Mouse (Mus musculus) liver, embryonic 11.5 days (tissue): ENCODE results near the gene Anxa10. TPM values are rescaled to one million over a fixed set of nuclear protein-coding genes. Genes with fewer than 3 reads are reported as not detected.

ENCODE experiments used
- ATAC-seq: fragments of 200-750 bp; cut with Nextera tagmentation; replicated peaks from 2 replicates; pipeline ENCODE4 v1.8.0; 2017; ENCODE audit warnings: moderate number of reproducible peaks, mild to moderate bottlenecking, moderate TSS enrichment, moderate library complexity; ENCODE audit not compliant: low FRiP score
- DNase-seq: peaks from one replicate; pipeline ENCODE4 v3.0.0-alpha.2; 2017; ENCODE audit warnings: low spot score
- H3K27ac ChIP-seq: fragments of 300-500 bp; sonication (generic); 2 replicates; pipeline ENCODE4 v1.5.1; 2014; ENCODE audit warnings: mild to moderate bottlenecking, low read depth, low read length, control low read depth
- H3K27me3 ChIP-seq: fragments of 300-500 bp; sonication (generic); replicated peaks from 2 replicates; pipeline ENCODE4 v1.6.1; 2014; ENCODE audit warnings: low read length, mixed read lengths; ENCODE audit not compliant: control insufficient read depth, insufficient read depth
- H3K36me3 ChIP-seq: fragments of 300-500 bp; sonication (generic); 2 replicates; pipeline ENCODE4 v1.6.1; 2014; ENCODE audit warnings: mild to moderate bottlenecking, low read length, moderate library complexity, mixed read lengths; ENCODE audit not compliant: control insufficient read depth, insufficient read depth
- H3K4me1 ChIP-seq: fragments of 300-500 bp; sonication (generic); replicated peaks from 2 replicates; pipeline ENCODE4 v1.6.1; 2014; ENCODE audit warnings: low read length, mixed read lengths; ENCODE audit not compliant: control insufficient read depth, insufficient read depth
- H3K4me2 ChIP-seq: fragments of 300-500 bp; sonication (generic); 2 replicates; pipeline ENCODE4 v1.6.1; 2014; ENCODE audit warnings: mild to moderate bottlenecking, control low read depth, moderate library complexity
- H3K4me3 ChIP-seq: fragments of 300-500 bp; sonication (generic); 2 replicates; pipeline ENCODE4 v1.5.1; 2014; ENCODE audit warnings: low read depth, low read length, control low read depth
- H3K9ac ChIP-seq: fragments of 300-500 bp; sonication (generic); 2 replicates; pipeline ENCODE4 v1.6.1; 2014; ENCODE audit warnings: low read depth, low read length, control low read depth
- H3K9me3 ChIP-seq: fragments of 300-500 bp; sonication (generic); 2 replicates; pipeline ENCODE4 v1.6.1; 2016; ENCODE audit warnings: low read length, inconsistent platforms, mixed read lengths; ENCODE audit not compliant: control insufficient read depth
- WGBS: fragments of 180-500 bp; shearing (Covaris S2); extraction: QIAGEN DNeasy Blood & Tissue Kit; methylation state at CpG from one replicate; pipeline ENCODE4 v1.1.7; 2014; 5-methylcytosine and 5-hydroxymethylcytosine counted together
- polyA plus RNA-seq: library from polyadenylated mRNA; unstranded; fragments of >200 nt; fragmentation: Nextera tagmentation; extraction: Ambion mirVana; gene quantifications from 2 replicates; pipeline ENCODE4 v1.2.1, GENCODE M21; 2014

Anxa10 gene
- not detected in 2 replicates for polyA plus RNA-seq

GRCm38 (mm10) chr8:62123098-62123497, at the start of gene Anxa10:
Anxa10 (minus strand) TSS chr8:62123150.
- no peak for ATAC-seq
- Histone ChIP-seq H3K36me3 (no peaks in the 10 kb centered on the region), H3K27me3 (no peaks in the 10 kb centered on the region)

GRCm38 (mm10) chr8:62132662-62133366, 9.9 kb upstream of the Anxa10 start:
- ATAC-seq (no peak), DNase-seq (no peak)
- no peak overlapping the region for H3K9ac ChIP-seq
- H3K27ac ChIP-seq = no peak overlapping the region
- no peaks in the 10 kb centered on the region for H3K27me3 ChIP-seq
- H3K36me3 ChIP-seq = no peaks in the 10 kb centered on the region
- whole genome bisulfite sequencing = 73% methylated on average over 3 of the region's 3 CpGs
- no peak overlapping the region for H3K4me2 ChIP-seq
- no peaks in the 10 kb centered on the region for H3K9me3 ChIP-seq
- H3K4me1 ChIP-seq = no peaks in the 10 kb centered on the region
- H3K4me3 ChIP-seq = no peak overlapping the region

More at GRCm38 (mm10) chr8:62123098-62123497, at the start of gene Anxa10:
- Histone ChIP-seq H3K9me3 (no peaks in the 10 kb centered on the region), H3K27ac (no peak within 1 kb of the TSS), H3K4me2 (no peak within 1 kb of the TSS), H3K9ac (no peak within 1 kb of the TSS), H3K4me1 (no peaks in the 10 kb centered on the region), H3K4me3 (no peak within 1 kb of the TSS)
- WGBS = 84% methylated on average over 2 of the region's 2 CpGs
- DNase-seq = no peak

- Histone ChIP-seq H3K9me3 (no peaks in the 10 kb centered on the region), H3K36me3 (no peaks in the 10 kb centered on the region), H3K9ac (no peak overlapping the region), H3K4me2 (no peak overlapping the region), H3K27ac (no peak overlapping the region), H3K4me1 (no peaks in the 10 kb centered on the region), H3K4me3 (no peak overlapping the region), H3K27me3 (no peaks in the 10 kb centered on the region)
- no peak for DNase-seq
- ATAC-seq = no peak
- 83% methylated on average over 2 of the region's 2 CpGs for WGBS
These were observed 25.7 kb downstream of the Anxa10 start for GRCm38 (mm10) chr8:62097213-62097612.

GRCm38 (mm10) chr8:62081804-62082203, 41.1 kb downstream of the Anxa10 start:
- Histone ChIP-seq H3K4me1 (no peaks in the 10 kb centered on the region), H3K27me3 (no peaks in the 10 kb centered on the region), H3K4me2 (no peak overlapping the region), H3K36me3 (no peaks in the 10 kb centered on the region), H3K4me3 (no peak overlapping the region), H3K27ac (no peak overlapping the region), H3K9me3 (no peaks in the 10 kb centered on the region), H3K9ac (no peak overlapping the region)
- DNase-seq = no peak
- WGBS = 76% methylated on average over 2 of the region's 2 CpGs
- no peak for ATAC-seq

GRCm38 (mm10) chr8:62080195-62080802, 42.7 kb downstream of the Anxa10 start:
- Histone ChIP-seq H3K9ac (no peak overlapping the region), H3K4me2 (no peak overlapping the region), H3K27ac (no peak overlapping the region), H3K27me3 (no peaks in the 10 kb centered on the region), H3K36me3 (no peaks in the 10 kb centered on the region), H3K9me3 (no peaks in the 10 kb centered on the region), H3K4me3 (no peak overlapping the region), H3K4me1 (no peaks in the 10 kb centered on the region)
- DNase-seq (no peak), ATAC-seq (no peak)
- 40% methylated on average over 3 of the region's 3 CpGs for WGBS

DNA sequence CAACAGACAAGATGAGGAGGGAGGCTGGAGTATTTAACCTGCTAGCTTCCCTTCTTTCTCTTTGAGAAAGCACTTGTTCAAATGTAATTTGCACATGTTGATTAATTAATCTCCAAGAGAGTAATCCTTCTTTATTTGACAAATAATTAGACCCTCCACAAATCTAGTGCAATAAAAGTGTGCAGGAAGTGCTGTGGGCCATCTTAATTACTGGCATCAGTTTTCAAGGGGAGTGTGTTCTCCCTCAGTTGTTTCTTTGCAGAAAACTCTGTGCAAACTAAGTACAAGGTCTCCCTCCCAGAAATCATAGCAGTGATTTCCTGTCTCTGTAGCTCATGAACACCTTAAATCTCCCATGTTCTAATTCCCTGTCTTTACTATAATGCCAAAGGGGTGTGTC, 54.6 kb downstream of the Anxa10 start:
- Histone ChIP-seq H3K27ac (no peak overlapping the region), H3K27me3 (no peaks in the 10 kb centered on the region), H3K9ac (no peak overlapping the region), H3K36me3 (no peaks in the 10 kb centered on the region), H3K4me3 (no peak overlapping the region), H3K4me2 (no peak overlapping the region), H3K9me3 (no peaks in the 10 kb centered on the region), H3K4me1 (no peaks in the 10 kb centered on the region)
- no peak for ATAC-seq
- DNase-seq = no peak

DNA sequence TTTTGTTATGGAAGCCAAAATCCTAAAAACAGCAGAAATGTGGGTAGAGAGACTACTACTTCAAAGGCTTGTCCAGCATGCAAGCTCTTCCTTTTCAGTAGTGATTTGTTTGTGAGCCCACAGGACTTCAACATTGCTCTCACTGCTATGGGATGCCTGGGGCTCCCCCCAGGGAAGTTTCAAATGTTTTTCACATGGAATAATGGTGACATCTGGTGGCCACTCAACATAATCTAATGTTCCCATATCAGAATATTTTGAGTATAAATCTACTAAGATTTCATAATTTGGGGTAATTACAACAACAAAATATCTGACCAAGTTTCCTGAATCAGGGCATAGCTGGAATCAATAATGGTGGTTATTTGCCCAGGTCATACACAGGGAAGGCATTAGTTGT, 62.6 kb downstream of the Anxa10 start:
- no peaks in the 10 kb centered on the region for H3K4me1 ChIP-seq
- H3K4me2 ChIP-seq = no peak overlapping the region
- no peaks in the 10 kb centered on the region for H3K27me3 ChIP-seq
- no peak for ATAC-seq
- H3K4me3 ChIP-seq = no peak overlapping the region
- no peak overlapping the region for H3K27ac ChIP-seq
- no peaks in the 10 kb centered on the region for H3K36me3 ChIP-seq
- H3K9ac ChIP-seq = no peak overlapping the region
- no peak for DNase-seq
- no peaks in the 10 kb centered on the region for H3K9me3 ChIP-seq

GRCm38 (mm10) chr8:62046809-62047208, 76.1 kb downstream of the Anxa10 start:
- whole genome bisulfite sequencing = 44% methylated on average over 2 of the region's 2 CpGs
- Histone ChIP-seq H3K4me2 (no peak overlapping the region), H3K36me3 (no peaks in the 10 kb centered on the region), H3K4me3 (no peak overlapping the region), H3K4me1 (no peaks in the 10 kb centered on the region), H3K27me3 (no peaks in the 10 kb centered on the region), H3K27ac (no peak overlapping the region), H3K9me3 (no peaks in the 10 kb centered on the region), H3K9ac (no peak overlapping the region)
- ATAC-seq (no peak), DNase-seq (no peak)

- 60% methylated on average over 3 of the region's 3 CpGs for WGBS
- no peak overlapping the region for H3K4me2 ChIP-seq
- no peak overlapping the region for H3K4me3 ChIP-seq
- no peak for ATAC-seq
- no peak for DNase-seq
- H3K27ac ChIP-seq = no peak overlapping the region
- no peaks in the 10 kb centered on the region for H3K9me3 ChIP-seq
- H3K9ac ChIP-seq = no peak overlapping the region
- no peaks in the 10 kb centered on the region for H3K4me1 ChIP-seq
- H3K27me3 ChIP-seq = no peaks in the 10 kb centered on the region
- no peaks in the 10 kb centered on the region for H3K36me3 ChIP-seq
These were observed 88.6 kb downstream of the Anxa10 start for GRCm38 (mm10) chr8:62034351-62034750.
